Mouse (Mus musculus): Measurements from ENCODE around the gene Gpsm3.

DNA sequence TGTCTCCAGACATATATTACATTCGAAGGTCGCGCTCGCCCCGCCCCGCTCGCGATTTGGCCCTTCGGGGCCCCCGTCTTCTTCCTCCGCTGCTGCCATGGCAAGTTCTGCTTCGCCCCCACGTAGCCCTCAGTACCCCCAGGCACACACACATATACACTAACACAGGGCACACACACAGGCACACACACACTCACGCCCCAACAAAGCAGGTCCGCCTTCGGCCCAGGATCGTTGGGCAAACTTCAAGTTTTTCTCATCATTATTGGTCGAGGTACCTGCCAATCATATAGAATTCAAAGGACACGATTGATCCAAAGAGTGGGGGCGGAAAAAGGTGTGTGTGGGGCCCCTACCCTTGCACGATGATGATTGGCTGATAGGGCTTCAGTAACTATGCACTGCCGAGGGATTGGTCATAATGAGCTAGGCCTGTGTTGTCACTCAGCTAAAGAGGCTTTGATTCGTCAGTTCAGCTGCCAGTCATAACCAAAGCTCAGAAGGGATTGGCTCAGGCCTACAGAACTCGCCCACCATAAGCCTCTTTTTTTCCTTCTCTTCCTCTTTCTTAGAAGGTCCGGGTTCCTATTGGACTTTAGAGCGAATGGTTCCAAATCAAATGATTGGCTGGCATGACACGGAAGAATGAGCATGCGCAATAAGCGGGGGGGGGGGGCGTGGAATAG lies 13.9 kb downstream of the Gpsm3 start, which contains the start of gene Rnf5:
- TF ChIP-seq POLR2A (IDR thresholded peaks at IDR 0.05; ENCODE audit: control insufficient read depth, low read depth, low read length) (peak; percentile 29; the same call in 1 of the 2 replicates), CTCF (IDR thresholded peaks at IDR 0.05; ENCODE audit: control insufficient read depth, insufficient read depth, insufficient replicate concordance, low read depth, low read length) (no peak)
